Comparison of ENCODE assay signal across 12 mouse cellular contexts in the genomic region with DNA sequence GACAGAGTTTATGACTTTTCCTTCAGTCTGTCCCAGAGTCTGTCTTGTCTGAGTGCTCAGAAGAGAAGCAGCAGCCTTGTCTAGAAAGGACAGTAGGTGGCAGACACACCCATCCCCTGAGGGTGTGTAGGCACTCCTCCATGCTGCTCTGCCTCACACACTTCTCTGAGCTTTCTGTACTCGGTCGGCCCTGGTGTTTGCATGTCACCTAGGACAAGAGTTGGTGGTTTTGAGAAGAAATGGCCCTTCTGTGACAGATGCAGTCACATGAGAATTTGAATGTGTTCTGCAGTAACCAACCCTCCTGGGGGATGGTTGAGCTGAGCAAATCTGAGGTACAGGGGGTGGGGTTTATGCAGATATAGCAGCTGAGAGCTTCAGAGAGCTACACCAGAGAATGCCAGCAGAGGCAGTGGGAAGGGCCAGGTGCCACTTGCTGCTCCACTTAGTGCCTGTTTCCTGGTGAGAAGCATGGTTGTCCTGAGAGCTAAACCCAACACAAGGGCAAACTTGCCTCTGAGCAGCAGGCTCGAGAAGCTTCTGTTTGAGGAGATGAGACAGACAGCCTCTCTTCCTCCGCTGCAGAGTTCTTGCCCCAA.
DNase-seq lines count a peak whose midpoint lies in the region; ATAC-seq and TF ChIP-seq lines count a peak whose summit lies in the region.
"Had no signal": no experiment of that assay in that cellular context is flagged by ENCODE, and none has a peak within 500 bp of the region (broad histone marks: within the 10 kb centered on the region; RNA-seq: fewer than 3 reads in every experiment).

No protein-coding gene starts in this region.

- H3K4me2 ChIP-seq in liver, embryonic 14.5 days (ENCODE audit: low read depth), result no peak overlapping the region
- no peak overlapping the region for H3K4me2 ChIP-seq in liver, embryonic 12.5 days

- H3K9ac ChIP-seq in liver, embryonic 14.5 days (replicated peaks), result no peak overlapping the region
- no peak overlapping the region for H3K9ac ChIP-seq in liver, embryonic 12.5 days

- H3K9me3 ChIP-seq in liver, embryonic 14.5 days (ENCODE audit: control insufficient read depth, low read length), result no peaks in the 10 kb centered on the region
- no peaks in the 10 kb centered on the region for H3K9me3 ChIP-seq in liver, embryonic 12.5 days (replicated peaks)
- H3K9me3 ChIP-seq: limb, embryonic 10.5 days; megakaryocyte, embryonic 14.5 days had no signal

- DNase-seq in liver, embryonic 14.5 days (ENCODE audit: low read depth in 3 of 3, low spot score in 3 of 3), result no peak
- peak; percentile 57 for DNase-seq in lung, postnatal 36 days
- no peak for DNase-seq in layer of hippocampus, postnatal 14 days (ENCODE audit: low spot score in 2 of 2)
- no peak for DNase-seq in ovary, postnatal 36 days (ENCODE audit: low spot score)
- DNase-seq: heart, postnatal 4 days; kidney, postnatal 10 days; right cerebral cortex, adult 18-20 months had no signal

- H3K36me3 ChIP-seq in liver, embryonic 14.5 days (replicated peaks; ENCODE audit: control insufficient read depth, insufficient read depth, low read depth), result no peaks in the 10 kb centered on the region; the same call in 1 of the 2 replicates
- peaks cover 74% of the 10 kb centered on the region for H3K36me3 ChIP-seq in liver, embryonic 12.5 days

- H3K4me3 ChIP-seq in liver, embryonic 14.5 days (ENCODE audit: insufficient read depth in 1 of 2, low read depth in 2 of 2, low read length in 2 of 2), result no peak overlapping the region
- H3K4me3 ChIP-seq in liver, embryonic 12.5 days, result no peak overlapping the region
- H3K4me3 ChIP-seq: limb, embryonic 10.5 days; megakaryocyte, embryonic 14.5 days had no signal

- no peaks in the 10 kb centered on the region for H3K27me3 ChIP-seq in liver, embryonic 14.5 days (ENCODE audit: control insufficient read depth, insufficient read depth, low read length)
- no peaks in the 10 kb centered on the region for H3K27me3 ChIP-seq in liver, embryonic 12.5 days (replicated peaks)
- H3K27me3 ChIP-seq: megakaryocyte, embryonic 14.5 days had no signal

- 39% methylated on average over 4 of the region's 4 CpGs for WGBS in liver, embryonic 14.5 days (ENCODE audit: insufficient replicate concordance)
- WGBS in liver, embryonic 12.5 days (ENCODE audit: insufficient replicate concordance), result 60% methylated on average over 4 of the region's 4 CpGs

- H3K4me1 ChIP-seq in liver, embryonic 14.5 days (replicated peaks; ENCODE audit: control insufficient read depth in 2 of 2, insufficient read depth in 2 of 2, low read length in 1 of 2), result no peaks in the 10 kb centered on the region
- no peaks in the 10 kb centered on the region for H3K4me1 ChIP-seq in liver, embryonic 12.5 days
- H3K4me1 ChIP-seq: limb, embryonic 10.5 days had no signal

- H3K27ac ChIP-seq in liver, embryonic 14.5 days, result no peak overlapping the region
- no peak overlapping the region for H3K27ac ChIP-seq in liver, embryonic 12.5 days
- H3K27ac ChIP-seq: limb, embryonic 10.5 days had no signal

- no peak for ATAC-seq in liver, embryonic 14.5 days (ENCODE audit: insufficient read depth)
- no peak for ATAC-seq in liver, embryonic 12.5 days
- ATAC-seq in CD4-positive, CD25-positive, alpha-beta regulatory T cell, adult 4 months, result peak; percentile 53
- ATAC-seq in activated CD4-positive, CD25-positive, alpha-beta regulatory T cell, adult 4 months, result peak; percentile 43

- peak; percentile 26; the same call in 1 of the 2 replicates for TF ChIP-seq CTCF in liver, embryonic 14.5 days (IDR thresholded peaks at IDR 0.05; ENCODE audit: low read depth)

- no peak for TF ChIP-seq EP300 in liver, embryonic 14.5 days (IDR thresholded peaks at IDR 0.05; ENCODE audit: low read depth)

Comparison
In these comparisons a context has a peak if more than half of its experiments do, and no peak if none do; other contexts are left out.
1. ATAC-seq: peak in CD4-positive, CD25-positive, alpha-beta regulatory T cell, adult 4 months (single experiment) and activated CD4-positive, CD25-positive, alpha-beta regulatory T cell, adult 4 months (single experiment); none in liver, embryonic 14.5 days (single experiment) and liver, embryonic 12.5 days (single experiment).